Mouse (Mus musculus) frontal cortex, postnatal 10 days (tissue): ENCODE measurements at regions not wholly inside any gene's neighbourhood (a gene's known extent, or its start where the extent isn't known, plus 50 kb on each side); places are given as distances from the start of the nearest gene placed in this dataset.

Experiments used
- DNase-seq, 2 experiments: peaks; one replicate each; pipeline ENCODE4 v3.0.0; 2022; ENCODE audit warnings: low spot score in 2 of 2, mixed read lengths in 1 of 2

- no peak for DNase-seq
Measured at GRCm38 (mm10) chr13:99097606-99098545, 86.7 kb upstream of the Zfp366 start.

- peak in 1 of 2 experiments; percentile 26 for DNase-seq
Measured at GRCm38 (mm10) chr13:99096837-99097236, 87.8 kb upstream of the Zfp366 start.

DNA sequence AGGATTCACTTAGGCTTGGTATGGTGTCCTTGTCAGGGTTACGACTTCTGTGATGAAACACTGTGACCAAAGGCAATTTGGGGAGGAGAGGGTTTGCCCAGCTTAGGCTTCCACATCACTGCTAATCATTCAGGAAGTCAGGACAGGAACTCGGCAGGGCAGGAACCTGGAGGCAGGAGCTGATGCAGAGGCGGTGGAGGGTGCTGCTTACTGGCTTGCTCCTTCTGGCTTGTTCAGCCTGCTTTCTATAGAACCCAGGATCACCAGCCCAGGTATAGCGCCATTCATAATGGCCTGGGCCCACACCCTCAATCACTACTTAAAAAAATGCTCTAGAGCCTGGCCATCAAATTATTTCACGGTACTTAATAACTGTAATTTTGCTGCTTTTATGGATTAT lies 89.6 kb upstream of the Zfp366 start:
- no peak for DNase-seq

GRCm38 (mm10) chr13:99094221-99094620 lies 90.4 kb upstream of the Zfp366 start:
- DNase-seq, result no peak

DNA sequence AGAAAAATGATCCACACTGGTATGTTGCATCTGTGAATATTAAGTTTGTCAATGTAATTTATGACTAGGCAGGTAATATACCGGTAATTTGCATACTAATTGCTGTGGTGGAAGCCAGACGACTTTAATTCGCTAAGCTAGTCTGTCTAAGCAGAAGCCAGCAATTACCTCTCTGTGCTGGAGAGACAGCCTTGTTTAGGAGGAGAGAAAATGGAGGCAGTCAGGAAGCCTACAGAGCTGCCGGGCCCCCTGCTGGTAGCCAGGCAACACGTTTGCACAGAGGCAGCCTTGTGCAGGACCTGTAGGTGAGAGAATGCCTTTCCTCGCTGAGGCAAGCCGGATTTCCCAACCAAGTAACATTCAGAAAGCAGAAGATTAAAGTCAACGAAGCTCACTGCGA lies 91.4 kb upstream of the Zfp366 start:
- peak; percentile 72 to 76 for DNase-seq

DNA sequence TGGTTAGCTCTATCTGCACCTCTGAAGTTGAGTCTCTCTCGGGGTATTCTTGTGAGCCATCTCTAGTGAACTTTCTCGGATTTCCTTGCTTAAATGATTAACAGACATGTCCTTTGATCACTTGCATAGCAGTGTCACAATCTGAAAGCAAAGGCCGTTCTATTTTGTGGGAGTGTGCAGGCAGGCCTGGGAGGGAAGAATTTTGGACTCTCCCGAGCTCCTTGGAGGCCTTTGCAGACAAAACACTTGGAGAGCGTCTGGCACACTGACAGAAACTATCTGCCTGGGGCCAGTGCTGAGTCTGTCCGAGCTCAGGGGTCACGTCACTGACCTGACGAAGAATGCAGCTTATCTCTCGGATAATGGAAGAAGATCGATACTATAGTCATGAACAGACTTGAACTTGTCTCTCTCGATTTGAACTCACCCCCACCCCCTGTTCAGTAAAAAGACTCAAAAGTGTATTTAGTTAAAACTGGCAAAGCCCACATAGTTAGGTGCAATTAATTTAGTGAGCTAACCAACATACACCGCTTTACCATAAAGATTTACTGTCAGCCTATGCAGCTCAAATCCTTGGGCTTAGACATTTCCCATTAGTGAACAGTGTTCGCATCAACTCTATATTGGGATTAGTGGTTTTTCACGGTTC lies 92.2 kb upstream of the Zfp366 start:
- no peak for DNase-seq

DNA sequence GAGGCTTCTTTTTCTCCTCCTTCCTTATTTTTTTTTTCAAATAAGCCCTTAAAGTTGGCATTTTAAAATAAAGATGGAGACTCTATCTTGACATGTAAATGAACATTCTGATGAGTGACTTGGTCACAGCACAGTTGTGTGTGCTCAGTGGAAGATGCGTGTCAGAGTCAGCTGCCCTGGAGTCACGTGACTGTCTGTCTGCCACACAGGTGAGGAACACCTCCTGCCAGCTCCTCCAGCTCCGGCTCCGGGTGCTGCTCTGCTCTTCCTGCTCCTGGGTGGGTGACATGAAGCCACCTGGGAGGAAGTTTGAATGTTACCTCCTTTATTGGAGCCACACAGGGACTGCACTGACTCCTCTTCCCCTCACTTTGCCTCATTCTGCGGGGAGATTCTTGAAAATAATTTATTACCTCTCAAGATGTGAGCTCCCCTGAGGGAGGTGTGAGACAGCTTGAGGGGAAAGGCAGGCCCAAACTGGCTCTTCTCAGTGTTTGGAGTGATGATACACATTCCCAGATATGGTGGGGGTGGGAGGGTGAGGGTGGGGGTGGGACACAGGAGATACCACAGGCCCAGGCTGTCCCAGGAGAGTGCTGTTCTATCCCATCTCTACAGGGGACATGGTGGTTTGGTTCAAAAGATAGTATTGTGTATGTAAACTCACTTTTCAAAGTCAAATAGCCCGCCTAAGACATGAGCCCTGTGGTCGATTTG lies 92.9 kb upstream of the Zfp366 start:
- DNase-seq, result no peak

- DNase-seq, result no peak
Measured at GRCm38 (mm10) chr13:99090361-99090760, 94.3 kb upstream of the Zfp366 start.

DNA sequence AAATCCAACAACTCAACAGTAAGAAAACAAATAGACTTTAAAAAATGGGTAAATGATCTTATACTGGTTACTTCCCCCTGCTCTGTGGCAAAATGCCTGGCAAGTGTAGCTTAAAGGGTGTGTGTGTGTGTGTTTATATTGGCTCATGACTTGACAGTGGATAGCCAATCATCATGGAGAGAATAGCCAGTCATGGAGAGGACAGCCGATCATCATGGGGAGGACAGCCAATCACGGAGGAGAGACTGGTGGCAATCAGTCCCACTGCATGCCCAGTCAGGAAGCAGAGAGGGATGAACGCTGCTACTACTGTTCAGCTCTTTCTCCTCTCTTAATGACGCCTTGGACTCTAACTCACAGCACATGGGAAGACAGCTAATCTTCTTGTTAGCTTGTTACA lies 96.3 kb upstream of the Zfp366 start:
- DNase-seq, result no peak

- peak in 1 of 2 experiments; percentile 42 for DNase-seq
Measured at GRCm38 (mm10) chr13:99079331-99079761, 95.0 kb upstream of the 1700024P04Rik start.

DNA sequence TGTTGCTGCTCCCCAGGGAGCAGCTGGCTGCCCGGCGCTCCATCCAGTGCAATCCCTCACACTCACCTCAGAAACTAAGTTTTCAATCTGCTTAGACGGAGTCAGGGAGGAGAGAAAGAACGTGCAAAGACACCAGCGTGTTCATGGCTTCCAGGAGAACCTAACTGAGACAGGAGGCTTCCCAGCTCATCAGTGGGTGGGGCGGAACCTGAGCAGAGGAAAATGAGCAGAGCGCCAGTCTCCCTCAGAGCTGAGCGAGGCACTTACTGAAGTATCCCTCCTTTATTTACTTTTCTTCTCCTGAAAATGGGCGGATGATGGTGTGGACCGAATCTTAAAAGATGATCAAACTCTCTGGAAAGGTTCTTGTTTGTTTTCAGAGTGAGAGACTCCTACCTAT lies 94.3 kb upstream of the 1700024P04Rik start:
- DNase-seq, result no peak

GRCm38 (mm10) chr13:99077039-99077749 lies 92.8 kb upstream of the 1700024P04Rik start:
- DNase-seq, result no peak

GRCm38 (mm10) chr13:99075467-99075866 lies 91.1 kb upstream of the 1700024P04Rik start:
- DNase-seq, result no peak

- DNase-seq, result no peak
Measured at GRCm38 (mm10) chr13:99071821-99072414, 87.6 kb upstream of the 1700024P04Rik start.

- DNase-seq, result no peak
Measured at GRCm38 (mm10) chr13:99071413-99071812, 87.0 kb upstream of the 1700024P04Rik start.

DNA sequence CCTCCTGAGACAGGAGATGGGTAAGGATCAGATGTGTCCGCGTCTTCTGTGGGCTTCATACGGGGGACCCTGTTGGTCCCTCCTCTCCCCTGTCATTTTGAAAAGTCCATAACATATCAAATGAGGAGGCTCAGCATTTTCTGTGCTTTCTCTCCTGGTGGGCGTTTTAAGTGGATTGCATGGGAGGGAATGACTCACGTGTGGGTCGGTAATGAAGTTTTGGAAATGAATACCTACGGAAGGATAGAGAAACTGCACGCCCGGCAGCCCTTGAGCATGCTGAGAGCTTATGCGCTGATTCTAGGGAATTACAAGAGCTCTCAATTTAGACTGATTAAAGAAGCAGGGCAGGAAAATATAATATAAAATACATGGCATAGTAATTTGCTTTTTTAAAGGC lies 85.4 kb upstream of the 1700024P04Rik start:
- no peak for DNase-seq

- no peak for DNase-seq
Measured at GRCm38 (mm10) chr13:99067504-99067903, 83.1 kb upstream of the 1700024P04Rik start.

GRCm38 (mm10) chr13:99063431-99063830 lies 79.1 kb upstream of the 1700024P04Rik start:
- no peak for DNase-seq

- no peak for DNase-seq
Measured at GRCm38 (mm10) chr13:99062936-99063335, 78.6 kb upstream of the 1700024P04Rik start.

DNA sequence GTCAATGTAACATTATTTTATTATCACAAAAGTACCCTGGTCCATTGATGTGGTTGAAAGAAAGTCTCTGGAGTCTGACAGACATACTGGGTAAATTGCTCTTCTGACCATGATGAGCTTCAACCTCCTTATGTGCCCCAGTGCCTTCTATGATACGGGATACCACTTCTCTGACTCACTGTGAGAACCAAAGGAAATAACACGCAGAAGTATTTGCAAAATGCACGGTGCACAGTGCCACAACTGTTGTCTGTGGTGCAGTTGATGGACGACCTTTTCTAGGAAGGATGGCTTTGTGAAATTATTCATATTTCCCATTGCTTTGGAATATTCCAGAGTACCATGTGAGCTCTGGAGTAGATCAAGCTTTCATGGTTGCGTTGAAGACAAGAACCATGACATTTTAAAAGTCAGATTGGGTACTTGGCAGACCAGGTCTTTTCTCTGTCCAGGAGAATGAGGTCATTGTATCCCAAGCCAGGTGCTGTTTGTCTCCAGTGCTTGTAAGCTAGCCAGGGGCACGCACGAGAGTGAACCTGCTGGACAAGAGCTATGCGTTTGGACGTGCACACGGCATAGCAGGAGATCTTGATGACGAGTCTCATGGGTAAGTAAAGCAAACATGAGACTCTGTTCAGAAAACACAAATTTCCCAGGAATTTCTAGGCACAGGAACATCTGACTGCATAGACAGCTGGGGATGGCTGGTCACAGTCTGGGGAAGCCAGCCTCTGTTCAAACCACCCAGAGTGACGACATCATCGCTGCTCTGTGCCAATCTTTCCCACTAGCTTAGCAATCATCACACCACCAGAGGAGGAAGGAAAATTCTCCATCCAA lies 74.0 kb upstream of the 1700024P04Rik start:
- DNase-seq, result no peak
